8 mouse cellular contexts compared by ENCODE assay signal in the genomic region with DNA sequence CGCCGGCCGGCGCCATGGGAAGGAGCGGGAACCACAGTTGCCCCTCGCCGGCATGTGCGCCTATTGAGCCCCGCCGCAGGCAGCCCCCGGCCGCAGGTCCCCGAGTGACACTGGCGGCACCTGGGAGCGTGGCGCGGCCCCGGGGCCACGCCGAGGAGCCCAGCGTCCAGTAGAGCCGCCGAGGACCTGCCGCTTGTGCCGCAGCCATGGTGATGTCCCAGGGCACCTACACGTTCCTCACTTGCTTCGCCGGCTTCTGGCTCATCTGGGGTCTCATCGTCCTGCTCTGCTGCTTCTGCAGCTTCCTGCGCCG. TPM values are rescaled to one million over a fixed set of nuclear protein-coding genes. Genes with fewer than 3 reads are reported as not detected.
A peak's percentile ranks its signal among the peaks of the same experiment; 100 is the strongest.
DNase-seq lines count a peak whose midpoint lies in the region; ATAC-seq and TF ChIP-seq lines count a peak whose summit lies in the region.

No protein-coding gene starts in this region.

- no peak for TF ChIP-seq CTCF in layer of hippocampus, adult 2 months (conservative IDR thresholded peaks at IDR 0.05)
- TF ChIP-seq CTCF in cortical plate, adult 2 months (IDR thresholded peaks at IDR 0.05; ENCODE audit: extremely low read depth, insufficient read depth, low read length), result no peak

- 2% methylated on average over 26 of the region's 31 CpGs for WGBS in hindbrain, embryonic 15.5 days
- 0% methylated on average over 31 of the region's 31 CpGs for WGBS in midbrain, embryonic 16.5 days

- ATAC-seq in hindbrain, embryonic 15.5 days (ENCODE audit: low FRiP score, low read depth), result peak; percentile 8
- no peak; the same call in 1 of the 2 replicates for ATAC-seq in midbrain, embryonic 16.5 days
- no peak for ATAC-seq in erythroid progenitor cell, adult 5-6 weeks (replicated peaks; ENCODE audit: low FRiP score, poor library complexity, severe bottlenecking)

- H3K36me3 ChIP-seq in hindbrain, embryonic 15.5 days, result peaks cover 21% of the 10 kb centered on the region
- peaks cover 18% of the 10 kb centered on the region for H3K36me3 ChIP-seq in midbrain, embryonic 16.5 days (ENCODE audit: control insufficient read depth, insufficient read depth, low read length)

- no peaks in the 10 kb centered on the region for H3K9me3 ChIP-seq in hindbrain, embryonic 15.5 days
- H3K9me3 ChIP-seq in midbrain, embryonic 16.5 days (replicated peaks; ENCODE audit: control insufficient read depth, low read length, poor library complexity, severe bottlenecking), result no peaks in the 10 kb centered on the region

- peaks cover 15% of the 10 kb centered on the region for H3K4me1 ChIP-seq in cortical plate, adult 2 months (ENCODE audit: control insufficient read depth, insufficient read depth, low read length)
- H3K4me1 ChIP-seq in hindbrain, embryonic 15.5 days (replicated peaks), result peaks cover 90% of the 10 kb centered on the region
- H3K4me1 ChIP-seq in midbrain, embryonic 16.5 days (ENCODE audit: control insufficient read depth, insufficient read depth, low read length), result peaks cover 72% of the 10 kb centered on the region

- peak overlapping the region; percentile 98 for H3K4me2 ChIP-seq in hindbrain, embryonic 15.5 days
- peak overlapping the region; percentile 99 for H3K4me2 ChIP-seq in midbrain, embryonic 16.5 days (ENCODE audit: low read length)

- peak overlapping the region; percentile 66 for H3K9ac ChIP-seq in hindbrain, embryonic 15.5 days
- peak overlapping the region; percentile 79 for H3K9ac ChIP-seq in midbrain, embryonic 16.5 days (ENCODE audit: low read depth, low read length)

- H3K27me3 ChIP-seq in hindbrain, embryonic 15.5 days, result no peaks in the 10 kb centered on the region
- no peaks in the 10 kb centered on the region for H3K27me3 ChIP-seq in midbrain, embryonic 16.5 days (ENCODE audit: control insufficient read depth, insufficient read depth, low read depth, low read length)

- H3K27ac ChIP-seq in layer of hippocampus, adult 2 months, result peak overlapping the region; percentile 99
- peak overlapping the region; percentile 91 for H3K27ac ChIP-seq in cortical plate, adult 2 months (ENCODE audit: insufficient read depth, low read length)
- H3K27ac ChIP-seq in hindbrain, embryonic 15.5 days (replicated peaks), result peak overlapping the region; percentile 93
- peak overlapping the region; percentile 86 for H3K27ac ChIP-seq in midbrain, embryonic 16.5 days (ENCODE audit: low read length)

- no peak for DNase-seq in layer of hippocampus, adult 2 months (ENCODE audit: low spot score in 2 of 2)
- DNase-seq in layer of hippocampus, adult 11-12 months (ENCODE audit: low spot score), result no peak
- no peak for DNase-seq in yolk sac, embryonic 10.5 days (ENCODE audit: low spot score)
- DNase-seq in layer of hippocampus, postnatal 25 days (ENCODE audit: extremely low spot score in 1 of 2, low spot score in 1 of 2), result no peak

- H3K4me3 ChIP-seq in layer of hippocampus, adult 2 months, result peak overlapping the region; percentile 65
- H3K4me3 ChIP-seq in cortical plate, adult 2 months (ENCODE audit: insufficient read depth, low read length), result peak overlapping the region; percentile 48
- peak overlapping the region; percentile 45 for H3K4me3 ChIP-seq in hindbrain, embryonic 15.5 days
- peak overlapping the region; percentile 49 for H3K4me3 ChIP-seq in midbrain, embryonic 16.5 days (ENCODE audit: low read depth, low read length)

- no peak for TF ChIP-seq POLR2A in cortical plate, adult 2 months (IDR thresholded peaks at IDR 0.05; ENCODE audit: extremely low read depth, insufficient read depth, low read length)

RNA-seq across cellular contexts. Expression of a gene that starts 7.7 kb away (rescaled TPM):
- total RNA-seq in layer of hippocampus, adult 2 months (2021), result 10 to 100 TPM; 83.0 to 84.5 TPM
- polyA plus RNA-seq in cortical plate, adult 2 months (2012; rRNA removed), result 68.1 and 73.5 TPM in 2 replicates
- polyA plus RNA-seq in hindbrain, embryonic 15.5 days (2015; fragmentation: Nextera tagmentation; extraction: Ambion mirVana), result 4.6 and 5.1 TPM in 2 replicates
- polyA plus RNA-seq in midbrain, embryonic 16.5 days (2015; fragmentation: Nextera tagmentation; extraction: Ambion mirVana), result 5.0 and 5.6 TPM in 2 replicates
- not detected in 2 replicates for total RNA-seq in erythroid progenitor cell, adult 5-6 weeks (2015; ENCODE audit: low replicate concordance)
- not detected in 2 replicates for total RNA-seq in erythroid progenitor cell, adult 5-6 weeks (2017; ENCODE audit: low replicate concordance)
- total RNA-seq in layer of hippocampus, postnatal 25 days (2021), result 10 to 100 TPM; 96.9 to 97.3 TPM

RNA-seq across cellular contexts. Expression of a gene that starts 16.1 kb away (rescaled TPM):
- total RNA-seq in layer of hippocampus, adult 2 months (2021), result 100 to 1,000 TPM; 396 to 403 TPM
- 336 and 368 TPM in 2 replicates for polyA plus RNA-seq in cortical plate, adult 2 months (2012; rRNA removed)
- polyA plus RNA-seq in hindbrain, embryonic 15.5 days (2015; fragmentation: Nextera tagmentation; extraction: Ambion mirVana), result 498 and 572 TPM in 2 replicates
- 617 and 675 TPM in 2 replicates for polyA plus RNA-seq in midbrain, embryonic 16.5 days (2015; fragmentation: Nextera tagmentation; extraction: Ambion mirVana)
- total RNA-seq in erythroid progenitor cell, adult 5-6 weeks (2015; ENCODE audit: low replicate concordance), result not detected in 2 replicates
- 0.45 TPM in 1 of 2 replicates, not detected in the other for total RNA-seq in erythroid progenitor cell, adult 5-6 weeks (2017; ENCODE audit: low replicate concordance)
- total RNA-seq in layer of hippocampus, postnatal 25 days (2021), result 100 to 1,000 TPM; 356 to 398 TPM

RNA-seq across cellular contexts. Expression of a gene that starts 26.9 kb away (rescaled TPM):
- 10 to 100 TPM; 64.8 to 65.8 TPM for total RNA-seq in layer of hippocampus, adult 2 months (2021)
- 75.3 and 80.1 TPM in 2 replicates for polyA plus RNA-seq in cortical plate, adult 2 months (2012; rRNA removed)
- polyA plus RNA-seq in hindbrain, embryonic 15.5 days (2015; fragmentation: Nextera tagmentation; extraction: Ambion mirVana), result 38.2 and 40.7 TPM in 2 replicates
- polyA plus RNA-seq in midbrain, embryonic 16.5 days (2015; fragmentation: Nextera tagmentation; extraction: Ambion mirVana), result 28.3 and 31.8 TPM in 2 replicates
- total RNA-seq in erythroid progenitor cell, adult 5-6 weeks (2015; ENCODE audit: low replicate concordance), result 48.2 and 55.5 TPM in 2 replicates
- total RNA-seq in erythroid progenitor cell, adult 5-6 weeks (2017; ENCODE audit: low replicate concordance), result 62.2 and 75.7 TPM in 2 replicates
- total RNA-seq in layer of hippocampus, postnatal 25 days (2021), result 10 to 100 TPM; 66.7 to 74.7 TPM

RNA-seq across cellular contexts. Expression of a gene that starts 41.7 kb away (rescaled TPM):
- total RNA-seq in layer of hippocampus, adult 2 months (2021), result 10 to 100 TPM; 97.4 to 99.9 TPM
- 168 and 171 TPM in 2 replicates for polyA plus RNA-seq in cortical plate, adult 2 months (2012; rRNA removed)
- 158 and 171 TPM in 2 replicates for polyA plus RNA-seq in hindbrain, embryonic 15.5 days (2015; fragmentation: Nextera tagmentation; extraction: Ambion mirVana)
- 156 and 158 TPM in 2 replicates for polyA plus RNA-seq in midbrain, embryonic 16.5 days (2015; fragmentation: Nextera tagmentation; extraction: Ambion mirVana)
- 0.84 and 1.4 TPM in 2 replicates for total RNA-seq in erythroid progenitor cell, adult 5-6 weeks (2015; ENCODE audit: low replicate concordance)
- 0.15 and 3.5 TPM in 2 replicates for total RNA-seq in erythroid progenitor cell, adult 5-6 weeks (2017; ENCODE audit: low replicate concordance)
- 10 to 100 TPM; 86.6 to 97.7 TPM for total RNA-seq in layer of hippocampus, postnatal 25 days (2021)

RNA-seq across cellular contexts. Expression of a gene that starts 45.2 kb away (rescaled TPM):
- under 1 TPM; 0.44 to 0.93 TPM for total RNA-seq in layer of hippocampus, adult 2 months (2021)
- polyA plus RNA-seq in cortical plate, adult 2 months (2012; rRNA removed), result 0.63 and 1.0 TPM in 2 replicates
- 0.17 and 0.66 TPM in 2 replicates for polyA plus RNA-seq in hindbrain, embryonic 15.5 days (2015; fragmentation: Nextera tagmentation; extraction: Ambion mirVana)
- polyA plus RNA-seq in midbrain, embryonic 16.5 days (2015; fragmentation: Nextera tagmentation; extraction: Ambion mirVana), result 0.31 TPM in 1 of 2 replicates, not detected in the other
- total RNA-seq in erythroid progenitor cell, adult 5-6 weeks (2015; ENCODE audit: low replicate concordance), result not detected in 2 replicates
- not detected in 2 replicates for total RNA-seq in erythroid progenitor cell, adult 5-6 weeks (2017; ENCODE audit: low replicate concordance)
- total RNA-seq in layer of hippocampus, postnatal 25 days (2021), result under 1 TPM; 0.35 to 0.47 TPM

Comparison
In these comparisons a context has a peak if more than half of its experiments do, and no peak if none do; other contexts are left out.
1. RNA of a gene that starts 7.7 kb away (total RNA-seq): 96.9 to 97.3 TPM in layer of hippocampus, postnatal 25 days and 83.0 to 84.5 TPM in layer of hippocampus, adult 2 months; not detected in erythroid progenitor cell, adult 5-6 weeks; every median in the first group is over 10 times any median in the second.
2. RNA of a gene that starts 16.1 kb away (total RNA-seq): 396 to 403 TPM in layer of hippocampus, adult 2 months and 356 to 398 TPM in layer of hippocampus, postnatal 25 days; 0.45 TPM in erythroid progenitor cell, adult 5-6 weeks; every median in the first group is over 100 times any median in the second.
3. Peak in every context shown above with its lines, with median percentiles within 50 percentile points of each other: H3K27ac ChIP-seq and H3K4me3 ChIP-seq.